Mouse (Mus musculus): ENCODE measurements around the gene Gm12695.

Gm12695 gene

DNA sequence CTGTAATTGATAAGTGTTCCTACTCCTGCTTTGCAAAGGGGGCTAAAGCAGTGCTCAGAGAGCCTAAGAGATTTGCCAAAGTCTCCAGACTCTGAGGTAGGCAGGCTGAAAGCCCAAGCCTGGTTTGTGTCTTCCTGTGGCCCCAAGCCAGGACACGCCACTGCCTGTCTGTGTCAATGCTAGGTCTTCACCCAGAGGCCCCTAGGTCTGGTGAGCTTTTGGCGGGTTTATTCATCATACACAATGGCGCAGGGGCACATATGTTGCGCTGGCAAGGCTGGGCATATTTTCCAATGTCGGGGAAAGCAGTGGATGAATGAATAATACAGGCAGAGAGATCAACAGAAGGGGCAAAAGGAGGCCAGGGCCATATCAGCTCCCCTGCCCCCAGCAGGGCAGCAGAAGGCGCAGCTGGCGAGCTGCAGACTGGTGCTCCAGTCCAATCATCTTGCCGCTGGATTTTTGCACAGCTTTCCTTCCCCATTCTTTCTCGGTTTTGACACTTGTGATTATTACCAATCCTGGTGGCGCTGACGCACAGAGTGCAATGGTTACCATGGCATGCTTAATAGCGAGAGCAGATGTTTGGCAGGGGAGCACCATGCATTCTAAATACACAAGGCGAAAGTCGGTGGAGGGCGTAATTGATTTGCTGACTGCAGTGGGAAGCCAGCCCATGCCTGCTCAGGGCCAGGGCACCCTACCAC is 87.3 kb downstream of the Gm12695 start:
- DNase-seq: no peak

DNA sequence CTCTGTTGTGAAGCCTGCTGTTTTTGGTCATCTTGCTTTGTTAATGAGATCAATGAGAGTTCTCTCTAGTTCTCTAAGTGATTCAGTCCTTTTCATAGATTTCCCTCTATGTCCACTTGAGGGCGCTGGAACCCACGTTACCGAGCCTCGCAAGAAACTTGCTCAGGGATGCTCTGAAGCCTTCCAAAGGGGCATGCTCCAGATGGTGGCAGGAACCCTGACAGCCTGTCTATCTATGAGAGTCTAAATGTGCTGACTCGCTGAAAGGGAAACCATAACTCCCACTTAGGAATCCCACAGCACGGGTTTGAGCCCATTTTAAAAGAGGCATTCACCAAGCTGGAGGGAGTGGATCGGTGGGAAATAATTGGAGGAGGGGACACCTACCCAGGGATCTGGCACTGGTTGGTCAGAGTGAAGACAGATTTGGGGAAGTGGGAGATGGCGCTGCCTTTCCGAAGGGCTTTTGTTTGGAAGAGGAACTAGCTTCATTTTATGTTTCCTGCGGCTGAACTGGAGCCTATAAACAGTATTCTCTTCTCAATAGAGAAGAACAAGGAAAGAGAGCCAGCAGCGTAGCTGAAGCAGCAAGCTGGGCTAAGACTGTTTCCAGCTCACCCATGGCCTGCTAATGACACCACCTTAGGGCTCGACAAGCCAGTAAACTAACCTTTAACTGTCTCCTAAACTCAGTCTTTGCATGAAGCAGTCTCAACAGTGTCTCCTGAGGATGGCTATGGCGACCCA is 88.2 kb downstream of the Gm12695 start:
- peak; percentile 51 for DNase-seq

DNA sequence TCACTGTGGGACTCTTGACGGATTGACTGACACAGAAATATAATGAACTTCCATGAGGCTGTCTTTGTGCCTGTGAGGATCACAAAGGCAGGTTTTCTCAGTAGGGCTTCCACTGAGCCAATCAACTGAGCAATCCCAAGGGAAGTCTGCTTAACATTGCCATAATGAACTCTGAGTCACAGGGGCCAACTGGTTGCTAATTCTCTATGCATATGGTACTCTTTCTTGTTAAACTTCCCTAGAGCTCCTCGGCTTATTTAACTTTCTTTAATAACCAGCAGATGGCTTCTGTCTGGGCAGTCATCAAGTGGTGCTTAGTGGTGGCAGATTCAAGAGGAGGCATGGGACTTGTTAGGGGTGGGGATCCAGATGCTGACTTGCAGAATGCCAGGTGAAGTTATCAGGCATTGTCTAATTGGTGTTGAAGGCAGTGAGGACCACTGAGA is 97.6 kb downstream of the Gm12695 start:
- no peak for DNase-seq

DNA sequence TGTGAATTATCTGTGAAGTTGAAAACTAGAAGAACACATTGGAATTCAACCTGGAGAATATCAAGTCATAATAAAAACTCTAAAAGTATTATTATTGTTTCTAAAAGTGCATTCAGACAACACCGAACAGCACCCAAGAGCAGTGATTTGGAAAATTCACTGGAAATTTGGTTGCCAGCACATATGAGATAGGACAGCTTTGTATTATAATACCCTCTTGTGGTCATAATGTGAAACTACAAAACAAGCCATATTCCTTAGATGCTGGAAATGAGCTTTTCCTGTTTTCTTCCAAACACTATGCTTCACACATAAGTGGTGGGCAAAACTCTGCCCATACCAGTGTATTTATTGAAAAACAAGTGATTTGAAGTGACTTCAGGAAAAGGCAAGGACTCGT is 101.5 kb downstream of the Gm12695 start:
- DNase-seq: no peak

DNA sequence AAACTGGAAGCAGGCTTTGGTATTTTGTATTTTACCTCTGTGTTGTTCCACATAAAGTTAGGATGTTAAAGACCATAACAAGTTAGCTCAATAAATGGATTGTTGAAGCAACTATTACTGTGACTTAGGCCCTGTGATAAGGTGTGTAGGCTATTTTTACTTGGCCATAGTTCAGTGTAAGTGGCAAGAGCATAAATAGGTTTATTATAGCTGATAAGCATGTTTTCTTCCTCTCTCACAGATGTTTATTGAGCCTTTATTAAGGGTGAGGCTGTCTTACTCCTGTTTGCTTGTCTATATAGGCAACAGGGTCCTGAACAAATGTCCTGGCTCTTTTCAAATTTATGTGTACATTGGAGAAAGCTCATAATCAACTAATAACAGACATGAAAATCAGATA is 104.0 kb downstream of the Gm12695 start:
- DNase-seq: no peak

DNA sequence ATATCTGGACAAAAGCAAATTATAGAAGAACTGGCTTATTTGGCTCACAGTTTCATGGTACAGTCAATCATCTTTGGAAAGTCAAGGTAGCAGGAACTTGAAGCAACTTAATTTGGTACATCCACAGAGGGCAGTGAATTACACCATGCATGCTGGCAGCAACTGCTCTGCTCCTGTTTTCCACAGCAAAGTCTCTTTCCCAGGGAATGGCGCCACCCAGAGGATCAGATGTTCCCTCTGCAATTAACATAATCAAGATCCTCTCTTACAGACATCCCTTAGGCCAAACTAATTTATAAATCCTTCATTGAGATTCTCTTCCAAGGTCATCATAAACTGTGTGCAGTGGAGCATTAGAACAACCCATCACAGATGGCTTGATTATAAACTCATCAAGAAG is 104.8 kb downstream of the Gm12695 start:
- no peak for DNase-seq
